Mouse (Mus musculus) heart, embryonic 11.5 days (tissue): ENCODE measurements around the gene Hagh. TPM values are rescaled to one million over a fixed set of nuclear protein-coding genes. Genes with fewer than 3 reads are reported as not detected.

ENCODE experiments used
- ATAC-seq: fragments of 200-750 bp; cut with Nextera tagmentation; replicated peaks from 2 replicates; pipeline ENCODE4 v1.8.0; 2017; ENCODE audit warnings: moderate library complexity; ENCODE audit not compliant: insufficient number of reproducible peaks, low FRiP score, low TSS enrichment
- H3K27ac ChIP-seq: fragments of 300-500 bp; sonication (generic); 2 replicates; pipeline ENCODE4 v1.5.1; 2014; ENCODE audit warnings: mild to moderate bottlenecking, low read depth, low read length
- H3K27me3 ChIP-seq: fragments of 300-500 bp; sonication (generic); 2 replicates; pipeline ENCODE4 v1.6.1; 2014; ENCODE audit warnings: mild to moderate bottlenecking, low read length, mixed read lengths; ENCODE audit not compliant: control insufficient read depth, insufficient read depth
- H3K36me3 ChIP-seq: fragments of 300-500 bp; sonication (generic); 2 replicates; pipeline ENCODE4 v1.6.1; 2014; ENCODE audit warnings: mild to moderate bottlenecking, low read length, moderate library complexity, mixed read lengths; ENCODE audit not compliant: control insufficient read depth, insufficient read depth
- H3K4me1 ChIP-seq: fragments of 300-500 bp; sonication (generic); 2 replicates; pipeline ENCODE4 v1.6.1; 2014; ENCODE audit warnings: low read length; ENCODE audit not compliant: control insufficient read depth, insufficient read depth
- H3K4me2 ChIP-seq: fragments of 300-500 bp; sonication (generic); 2 replicates; pipeline ENCODE4 v1.6.1; 2014; ENCODE audit warnings: mild to moderate bottlenecking, moderate library complexity
- H3K4me3 ChIP-seq: fragments of 300-500 bp; sonication (generic); 2 replicates; pipeline ENCODE4 v1.5.1; 2014; ENCODE audit warnings: low read depth, low read length
- H3K9ac ChIP-seq: fragments of 300-500 bp; sonication (generic); 2 replicates; pipeline ENCODE4 v1.6.1; 2014; ENCODE audit warnings: mild to moderate bottlenecking, low read depth, low read length, moderate library complexity
- H3K9me3 ChIP-seq: fragments of 300-500 bp; sonication (generic); replicated peaks from 2 replicates; pipeline ENCODE4 v1.6.1; 2016; ENCODE audit warnings: low read length; ENCODE audit not compliant: control insufficient read depth
- WGBS: fragments of 180-500 bp; shearing (Covaris S2); extraction: QIAGEN DNeasy Blood & Tissue Kit; methylation state at CpG from one replicate; pipeline ENCODE4 v1.1.7; 2014; ENCODE audit not compliant: insufficient replicate concordance; 5-methylcytosine and 5-hydroxymethylcytosine counted together
- polyA plus RNA-seq: library from polyadenylated mRNA; unstranded; fragments of >200 nt; fragmentation: Nextera tagmentation; extraction: Ambion mirVana; gene quantifications from 2 replicates; pipeline ENCODE4 v1.2.1, GENCODE M21; 2014

Hagh gene
- polyA plus RNA-seq, 1 experiment from 2014 or later, result 48.8 TPM

GRCm38 (mm10) chr17:24842631-24843030 lies 2.7 kb downstream of the Hagh start:
- H3K36me3 ChIP-seq, result no peaks in the 10 kb centered on the region
- WGBS, result 57% methylated on average over 2 of the region's 2 CpGs
- H3K4me1 ChIP-seq, result no peaks in the 10 kb centered on the region
- H3K9me3 ChIP-seq, result no peaks in the 10 kb centered on the region
- no peak overlapping the region for H3K4me3 ChIP-seq
- no peak overlapping the region for H3K27ac ChIP-seq
- no peak for ATAC-seq
- H3K4me2 ChIP-seq, result no peak overlapping the region
- H3K9ac ChIP-seq, result no peak overlapping the region
- peaks cover 2% of the 10 kb centered on the region; the same call in 1 of the 2 replicates for H3K27me3 ChIP-seq

- H3K9ac ChIP-seq, result no peak overlapping the region
- ATAC-seq, result no peak
- H3K27ac ChIP-seq, result no peak overlapping the region
- H3K9me3 ChIP-seq, result no peaks in the 10 kb centered on the region
- WGBS, result 46% methylated on average over 9 of the region's 9 CpGs
- H3K4me2 ChIP-seq, result peak overlapping the region; percentile 27
- H3K4me3 ChIP-seq, result no peak overlapping the region
- H3K4me1 ChIP-seq, result 0 out of 2 replicates have a peak, but pooled peaks cover 3% of the 10 kb centered on the region
- no peaks in the 10 kb centered on the region for H3K36me3 ChIP-seq
- H3K27me3 ChIP-seq, result no peaks in the 10 kb centered on the region; the same call in 1 of the 2 replicates
Observed at GRCm38 (mm10) chr17:24844525-24844924, 4.6 kb downstream of the Hagh start.

GRCm38 (mm10) chr17:24847386-24847785 lies 7.4 kb downstream of the Hagh start:
- Histone ChIP-seq H3K4me1 (peaks cover 10% of the 10 kb centered on the region; the same call in 1 of the 2 replicates), H3K9me3 (no peaks in the 10 kb centered on the region), H3K36me3 (no peaks in the 10 kb centered on the region), H3K4me2 (peak overlapping the region; percentile 41), H3K9ac (no peak overlapping the region), H3K4me3 (0 out of 2 replicates have a peak overlapping the region, but pooled peaks have one; percentile 8), H3K27me3 (peaks cover 7% of the 10 kb centered on the region; the same call in 1 of the 2 replicates), H3K27ac (no peak overlapping the region)
- WGBS, result 93% methylated on average over 1 of the region's 1 CpGs
- ATAC-seq, result no peak

GRCm38 (mm10) chr17:24848600-24849031 lies 8.7 kb downstream of the Hagh start:
- H3K4me1 ChIP-seq, result peaks cover 10% of the 10 kb centered on the region; the same call in 1 of the 2 replicates
- H3K36me3 ChIP-seq, result 0 out of 2 replicates have a peak, but pooled peaks cover 2% of the 10 kb centered on the region
- H3K9me3 ChIP-seq, result no peaks in the 10 kb centered on the region
- no peak for ATAC-seq
- peak overlapping the region; percentile 57 for H3K4me3 ChIP-seq
- H3K27ac ChIP-seq, result peak overlapping the region; percentile 99
- peak overlapping the region; percentile 85 for H3K4me2 ChIP-seq
- peaks cover 7% of the 10 kb centered on the region; the same call in 1 of the 2 replicates for H3K27me3 ChIP-seq
- H3K9ac ChIP-seq, result peak overlapping the region; percentile 50; the same call in 1 of the 2 replicates

GRCm38 (mm10) chr17:24849733-24850064 lies 9.8 kb downstream of the Hagh start:
- Histone ChIP-seq H3K27ac (peak overlapping the region; percentile 99), H3K4me3 (peak overlapping the region; percentile 57), H3K9ac (peak overlapping the region; percentile 80), H3K4me1 (peaks cover 10% of the 10 kb centered on the region; the same call in 1 of the 2 replicates), H3K36me3 (0 out of 2 replicates have a peak, but pooled peaks cover 3% of the 10 kb centered on the region), H3K9me3 (no peaks in the 10 kb centered on the region), H3K27me3 (peaks cover 7% of the 10 kb centered on the region; the same call in 1 of the 2 replicates), H3K4me2 (peak overlapping the region; percentile 85)
- ATAC-seq, result peak; percentile 57
- under 1% methylated on average over 21 of the region's 21 CpGs for WGBS

- ATAC-seq, result peak; percentile 98
- H3K4me2 ChIP-seq, result peak within 1 kb of the TSS; percentile 90
- H3K9ac ChIP-seq, result peak within 1 kb of the TSS; percentile 80
- WGBS, result under 1% methylated on average over 58 of the region's 58 CpGs
- H3K36me3 ChIP-seq, result 0 out of 2 replicates have a peak, but pooled peaks cover 3% of the 10 kb centered on the region
- H3K27me3 ChIP-seq, result peaks cover 7% of the 10 kb centered on the region; the same call in 1 of the 2 replicates
- no peaks in the 10 kb centered on the region for H3K9me3 ChIP-seq
- peak within 1 kb of the TSS; percentile 57 for H3K4me3 ChIP-seq
- peaks cover 10% of the 10 kb centered on the region; the same call in 1 of the 2 replicates for H3K4me1 ChIP-seq
- H3K27ac ChIP-seq, result peak within 1 kb of the TSS; percentile 99
Observed at GRCm38 (mm10) chr17:24850065-24850772, 10.3 kb downstream of the Hagh start, which contains the start of gene Fahd1. Fahd1 (minus strand) TSS chr17:24850364.

GRCm38 (mm10) chr17:24850773-24851127 lies 10.8 kb downstream of the Hagh start:
- no peak overlapping the region for H3K27ac ChIP-seq
- no peak for ATAC-seq
- no peaks in the 10 kb centered on the region for H3K9me3 ChIP-seq
- H3K4me3 ChIP-seq, result peak overlapping the region; percentile 57
- 0 out of 2 replicates have a peak, but pooled peaks cover 3% of the 10 kb centered on the region for H3K36me3 ChIP-seq
- H3K9ac ChIP-seq, result peak overlapping the region; percentile 29
- H3K4me2 ChIP-seq, result peak overlapping the region; percentile 90
- H3K27me3 ChIP-seq, result peaks cover 7% of the 10 kb centered on the region; the same call in 1 of the 2 replicates
- peaks cover 10% of the 10 kb centered on the region; the same call in 1 of the 2 replicates for H3K4me1 ChIP-seq
- WGBS, result 1% methylated on average over 20 of the region's 20 CpGs

GRCm38 (mm10) chr17:24851381-24852125 lies 11.6 kb downstream of the Hagh start:
- peak overlapping the region; percentile 57 for H3K4me3 ChIP-seq
- 80% methylated on average over 10 of the region's 10 CpGs for WGBS
- H3K27ac ChIP-seq, result no peak overlapping the region
- no peak overlapping the region for H3K9ac ChIP-seq
- no peak for ATAC-seq
- 0 out of 2 replicates have a peak, but pooled peaks cover 3% of the 10 kb centered on the region for H3K36me3 ChIP-seq
- peaks cover 10% of the 10 kb centered on the region; the same call in 1 of the 2 replicates for H3K4me1 ChIP-seq
- peaks cover 7% of the 10 kb centered on the region; the same call in 1 of the 2 replicates for H3K27me3 ChIP-seq
- no peaks in the 10 kb centered on the region for H3K9me3 ChIP-seq
- peak overlapping the region; percentile 90 for H3K4me2 ChIP-seq
